Mouse (Mus musculus): ENCODE data around the gene Nmral1. TPM values are rescaled to one million over a fixed set of nuclear protein-coding genes. Genes with fewer than 3 reads are reported as not detected.
"Not testable (repeated sequence)": the region's sequence is repeated elsewhere in the genome, so short reads cannot be mapped to it uniquely, and the experiment has no call there.

Gene Nmral1
- total and polyA plus RNA-seq, 3 experiments, result 13.0 to 33.8 (median 33.3) TPM

DNA sequence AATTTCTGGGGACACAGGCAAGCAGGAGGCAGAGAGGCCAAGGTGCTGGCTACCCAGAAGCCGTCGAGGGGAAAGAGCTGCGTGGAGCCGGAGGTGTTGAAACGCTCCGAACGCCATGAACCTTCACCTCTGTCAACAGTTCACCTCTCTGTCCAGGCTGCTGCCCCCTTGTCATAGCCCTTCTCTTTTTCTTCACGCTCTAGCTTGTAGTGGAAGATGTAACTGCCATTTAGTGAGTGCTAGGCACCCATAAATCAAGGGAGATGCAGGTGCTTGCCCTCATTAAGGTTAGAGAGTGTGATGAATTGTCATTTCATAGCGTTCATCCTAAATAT, 34.7 kb downstream of the Nmral1 start:
- no peaks in the 10 kb centered on the region for H3K9me3 ChIP-seq (replicated peaks)
- peaks cover 34% of the 10 kb centered on the region for H3K36me3 ChIP-seq (replicated peaks)
- peak overlapping the region; percentile 95 for H3K4me3 ChIP-seq (ENCODE audit: low read depth, low read length)
- H3K4me1 ChIP-seq (ENCODE audit: insufficient read depth, low read depth, low read length), result peaks cover 57% of the 10 kb centered on the region
- DNase-seq (ENCODE audit: low spot score), result no peak
- ATAC-seq (ENCODE audit: extremely low read depth, insufficient number of reproducible peaks, low FRiP score, poor library complexity, severe bottlenecking), result no peak
- no peak for TF ChIP-seq POLR2AphosphoS5 (IDR thresholded peaks at IDR 0.05; ENCODE audit: insufficient replicate concordance, low read depth, low read length)
- no peak for TF ChIP-seq GATA2 (IDR thresholded peaks at IDR 0.05; ENCODE audit: borderline replicate concordance, low read depth, low read length)
- no peak for TF ChIP-seq TAL1 (conservative IDR thresholded peaks at IDR 0.05; ENCODE audit: low read depth, low read length)
- TF ChIP-seq CTCF (IDR thresholded peaks at IDR 0.05; ENCODE audit: low read depth, low read length), result no peak
- no peak for TF ChIP-seq GATA1 (IDR thresholded peaks at IDR 0.05; ENCODE audit: borderline replicate concordance, low read length)
- no peaks in the 10 kb centered on the region for H3K27me3 ChIP-seq (ENCODE audit: insufficient read depth, low read length)

DNA sequence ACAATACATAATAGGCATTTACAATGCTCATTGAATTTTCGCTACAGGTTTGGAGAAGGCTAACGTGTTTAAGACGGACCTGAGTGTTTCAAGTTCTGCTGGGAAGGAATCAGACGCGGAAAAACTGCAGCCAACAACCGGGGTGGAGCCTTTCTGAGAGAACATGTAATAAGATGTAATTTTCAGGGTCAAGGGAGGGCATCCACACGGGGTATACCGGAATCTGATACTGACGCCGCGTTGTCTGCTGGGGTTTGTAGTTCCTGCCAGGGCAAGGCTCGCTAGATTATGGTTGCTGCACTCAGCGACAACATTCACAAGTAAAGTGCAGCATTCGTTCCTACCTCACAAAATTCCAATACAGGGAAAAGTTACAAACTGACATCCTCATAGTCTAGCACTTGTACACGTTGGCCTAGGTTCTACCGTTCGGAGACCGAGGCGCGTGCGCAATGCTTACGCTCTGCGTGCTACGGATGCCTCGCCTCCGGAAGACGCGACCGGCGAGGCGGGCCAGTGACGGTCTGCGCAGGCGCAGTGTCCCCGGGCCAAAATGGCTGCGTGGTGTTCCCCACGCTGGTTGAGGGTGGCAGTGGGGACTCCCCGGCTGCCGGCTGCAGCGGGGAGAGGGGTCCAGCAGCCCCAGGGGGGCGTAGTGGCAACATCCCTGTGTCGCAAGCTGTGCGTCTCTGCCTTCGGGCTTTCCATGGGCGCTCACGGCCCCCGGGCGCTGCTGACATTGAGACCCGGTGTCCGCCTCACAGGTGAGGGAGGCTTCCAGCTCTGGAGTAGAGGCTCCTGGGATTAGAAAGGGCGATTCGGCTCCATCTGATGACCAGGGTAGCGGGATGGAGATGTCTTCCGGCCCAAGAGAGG, 35.3 kb downstream of the Nmral1 start:
- Histone ChIP-seq H3K4me3 (ENCODE audit: low read depth, low read length) (peak overlapping the region; percentile 95), H3K4me1 (ENCODE audit: insufficient read depth, low read depth, low read length) (peaks cover 63% of the 10 kb centered on the region), H3K9me3 (replicated peaks) (no peaks in the 10 kb centered on the region), H3K36me3 (replicated peaks) (peaks cover 28% of the 10 kb centered on the region), H3K27me3 (ENCODE audit: insufficient read depth, low read length) (no peaks in the 10 kb centered on the region)
- TF ChIP-seq POLR2AphosphoS5 (IDR thresholded peaks at IDR 0.05; ENCODE audit: insufficient replicate concordance, low read depth, low read length), result no peak
- TF ChIP-seq TAL1 (conservative IDR thresholded peaks at IDR 0.05; ENCODE audit: low read depth, low read length), result no peak
- TF ChIP-seq CTCF (IDR thresholded peaks at IDR 0.05; ENCODE audit: low read depth, low read length), result no peak
- TF ChIP-seq GATA1 (IDR thresholded peaks at IDR 0.05; ENCODE audit: borderline replicate concordance, low read length), result no peak
- TF ChIP-seq GATA2 (IDR thresholded peaks at IDR 0.05; ENCODE audit: borderline replicate concordance, low read depth, low read length), result no peak
- DNase-seq (ENCODE audit: low spot score), result peak; percentile 85
- peak; percentile 50 for ATAC-seq (ENCODE audit: extremely low read depth, insufficient number of reproducible peaks, low FRiP score, poor library complexity, severe bottlenecking)

DNA sequence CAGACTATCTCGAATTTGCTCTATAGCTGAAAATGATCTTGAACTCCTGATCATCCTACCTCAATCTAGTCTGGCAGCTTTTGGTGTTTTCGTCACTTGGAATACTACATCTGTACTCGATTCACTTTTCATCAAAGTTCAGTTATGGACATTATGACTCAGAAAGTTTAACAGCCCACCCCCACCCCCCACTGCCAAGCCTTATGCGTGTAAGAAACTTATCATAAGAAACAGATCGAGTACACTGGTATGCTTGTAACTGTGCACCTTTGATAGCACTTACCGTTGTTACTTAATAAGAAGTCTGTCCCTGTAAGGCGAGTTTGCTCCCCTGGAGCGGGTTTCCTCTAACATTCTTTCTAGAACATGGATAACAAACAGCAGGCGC, 36.0 kb downstream of the Nmral1 start:
- H3K27me3 ChIP-seq (ENCODE audit: insufficient read depth, low read length), result no peaks in the 10 kb centered on the region
- no peak for TF ChIP-seq CTCF (IDR thresholded peaks at IDR 0.05; ENCODE audit: low read depth, low read length)
- TF ChIP-seq TAL1 (conservative IDR thresholded peaks at IDR 0.05; ENCODE audit: low read depth, low read length), result peak; percentile 66
- peak overlapping the region; percentile 95 for H3K4me3 ChIP-seq (ENCODE audit: low read depth, low read length)
- H3K9me3 ChIP-seq (replicated peaks), result no peaks in the 10 kb centered on the region
- peaks cover 25% of the 10 kb centered on the region for H3K36me3 ChIP-seq (replicated peaks)
- DNase-seq (ENCODE audit: low spot score) (no peak), ATAC-seq (ENCODE audit: extremely low read depth, insufficient number of reproducible peaks, low FRiP score, poor library complexity, severe bottlenecking) (no peak)
- H3K4me1 ChIP-seq (ENCODE audit: insufficient read depth, low read depth, low read length), result peaks cover 69% of the 10 kb centered on the region

DNA sequence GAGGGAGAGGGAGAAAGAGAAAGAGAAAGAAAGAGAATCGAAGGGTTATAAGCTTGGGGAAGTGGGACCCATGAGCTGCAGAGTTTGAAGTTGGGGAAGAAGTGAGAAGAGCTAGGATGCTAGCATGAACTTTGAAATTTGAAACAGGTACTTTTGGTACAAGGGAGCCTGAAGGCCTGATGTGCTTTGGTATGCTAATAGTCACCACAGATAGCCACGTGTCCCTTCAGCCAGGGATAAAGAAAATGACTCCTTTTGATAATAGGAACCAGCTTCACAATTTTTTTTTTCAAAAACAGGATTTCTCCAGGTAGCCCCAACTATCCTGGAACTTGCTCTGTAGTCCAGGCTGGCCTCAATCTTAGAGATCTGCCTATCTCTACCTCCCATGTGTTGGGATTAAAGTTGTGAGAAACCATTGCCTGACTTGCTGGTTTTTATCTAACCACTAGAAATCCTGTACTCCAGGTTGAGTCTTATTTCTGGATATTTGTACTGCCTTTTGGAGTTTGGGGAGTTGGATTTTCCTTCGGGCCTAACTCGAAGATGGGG, 36.5 kb downstream of the Nmral1 start:
- no peaks in the 10 kb centered on the region for H3K27me3 ChIP-seq (ENCODE audit: insufficient read depth, low read length)
- H3K9me3 ChIP-seq (replicated peaks), result no peaks in the 10 kb centered on the region
- H3K4me3 ChIP-seq (ENCODE audit: low read depth, low read length), result peak overlapping the region; percentile 95
- H3K36me3 ChIP-seq (replicated peaks), result peaks cover 20% of the 10 kb centered on the region
- TF ChIP-seq CTCF (IDR thresholded peaks at IDR 0.05; ENCODE audit: low read depth, low read length) (no peak), GATA1 (IDR thresholded peaks at IDR 0.05; ENCODE audit: borderline replicate concordance, low read length) (no peak), GATA2 (IDR thresholded peaks at IDR 0.05; ENCODE audit: borderline replicate concordance, low read depth, low read length) (no peak), POLR2AphosphoS5 (IDR thresholded peaks at IDR 0.05; ENCODE audit: insufficient replicate concordance, low read depth, low read length) (no peak), TAL1 (conservative IDR thresholded peaks at IDR 0.05; ENCODE audit: low read depth, low read length) (no peak)
- no peak for ATAC-seq (ENCODE audit: extremely low read depth, insufficient number of reproducible peaks, low FRiP score, poor library complexity, severe bottlenecking)
- no peak for DNase-seq (ENCODE audit: low spot score)
- peaks cover 72% of the 10 kb centered on the region for H3K4me1 ChIP-seq (ENCODE audit: insufficient read depth, low read depth, low read length)

GRCm38 (mm10) chr16:4680922-4681455, 38.2 kb downstream of the Nmral1 start:
- not testable (repeated sequence) for H3K27me3 ChIP-seq (ENCODE audit: insufficient read depth, low read length); DNase-seq (ENCODE audit: low spot score); H3K9me3 ChIP-seq (replicated peaks); ATAC-seq (ENCODE audit: extremely low read depth, insufficient number of reproducible peaks, low FRiP score, poor library complexity, severe bottlenecking); H3K4me3 ChIP-seq (ENCODE audit: low read depth, low read length)
- peaks cover 21% of the 10 kb centered on the region for H3K36me3 ChIP-seq (replicated peaks)
- peaks cover 81% of the 10 kb centered on the region for H3K4me1 ChIP-seq (ENCODE audit: insufficient read depth, low read depth, low read length)

DNA sequence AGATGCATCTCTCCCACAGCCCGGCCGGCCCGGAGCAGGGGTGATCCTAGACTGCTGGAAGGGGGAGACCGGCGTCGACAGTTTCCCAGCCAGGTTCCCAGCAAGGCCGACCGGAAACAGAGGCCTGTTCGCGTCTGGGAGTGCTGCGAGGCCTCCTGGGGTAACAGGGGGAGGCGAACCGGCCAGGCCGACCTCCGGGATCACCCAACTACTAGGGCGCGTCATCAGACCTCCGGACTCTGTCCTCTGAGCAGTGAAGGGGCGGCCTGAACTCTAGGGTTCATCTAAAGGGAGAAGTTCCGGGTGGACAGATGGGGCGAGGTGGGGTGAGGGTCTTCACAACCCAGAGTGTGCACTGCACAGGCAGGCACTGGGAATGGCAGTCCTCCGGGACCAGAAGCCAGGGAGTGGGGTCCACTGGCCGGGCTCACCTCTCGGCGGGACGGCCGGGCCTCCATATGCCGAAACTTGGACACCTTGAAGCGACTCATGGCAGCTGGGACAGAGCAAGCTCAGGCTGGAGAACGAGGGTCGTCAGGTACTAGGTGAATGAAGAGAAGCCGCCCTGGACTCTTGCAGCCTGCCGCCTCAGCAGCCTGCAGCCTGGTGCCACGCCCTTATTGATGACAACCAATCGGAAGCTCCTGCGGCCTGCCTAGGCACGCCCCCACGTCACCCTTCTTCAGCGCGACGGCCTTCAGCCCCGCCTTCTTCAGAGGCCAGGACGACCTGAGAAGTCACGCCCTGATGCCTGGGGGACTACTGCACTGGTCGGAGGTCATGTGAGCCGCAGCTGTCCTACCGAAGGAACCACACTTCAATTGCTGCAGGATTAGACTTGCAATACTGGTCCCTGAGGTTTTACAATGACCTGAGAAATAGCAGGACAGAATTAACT, 39.8 kb downstream of the Nmral1 start, which contains the start of gene Coro7:
Gene Coro7 (minus strand): TSS at position 657 of the 898 bp plus-strand sequence.
- Histone ChIP-seq H3K4me1 (ENCODE audit: insufficient read depth, low read depth, low read length) (peaks cover 71% of the 10 kb centered on the region), H3K4me3 (ENCODE audit: low read depth, low read length) (peak within 1 kb of the TSS; percentile 88), H3K27me3 (ENCODE audit: insufficient read depth, low read length) (no peaks in the 10 kb centered on the region), H3K36me3 (replicated peaks) (peaks cover 29% of the 10 kb centered on the region), H3K9me3 (replicated peaks) (no peaks in the 10 kb centered on the region)
- TF ChIP-seq GATA2 (IDR thresholded peaks at IDR 0.05; ENCODE audit: borderline replicate concordance, low read depth, low read length) (no peak), GATA1 (IDR thresholded peaks at IDR 0.05; ENCODE audit: borderline replicate concordance, low read length) (no peak), CTCF (IDR thresholded peaks at IDR 0.05; ENCODE audit: low read depth, low read length) (no peak), TAL1 (conservative IDR thresholded peaks at IDR 0.05; ENCODE audit: low read depth, low read length) (no peak), POLR2AphosphoS5 (IDR thresholded peaks at IDR 0.05; ENCODE audit: insufficient replicate concordance, low read depth, low read length) (no peak)
- ATAC-seq (ENCODE audit: extremely low read depth, insufficient number of reproducible peaks, low FRiP score, poor library complexity, severe bottlenecking), result peak; percentile 85
- peak; percentile 87 for DNase-seq (ENCODE audit: low spot score)

Data from G1E (cell line).